Mouse (Mus musculus) E14TG2a.4 (cell line): ENCODE measurements at regions not wholly inside any gene's neighbourhood (a gene's known extent, or its start where the extent isn't known, plus 50 kb on each side); places are given as distances from the start of the nearest gene placed in this dataset.

Experiments
- CTCF ChIP-seq: conservative IDR thresholded peaks from 2 replicates; pipeline ENCODE4 v1.5.1; 2014; ENCODE audit warnings: low read length
- NANOG ChIP-seq: IDR thresholded peaks from 2 replicates; pipeline ENCODE4 v1.6.1; 2014; ENCODE audit warnings: borderline replicate concordance, low read length, mixed read lengths
- POU5F1 ChIP-seq: IDR thresholded peaks from 2 replicates; pipeline ENCODE4 v1.6.1; 2014; ENCODE audit warnings: low read length, borderline replicate concordance

DNA sequence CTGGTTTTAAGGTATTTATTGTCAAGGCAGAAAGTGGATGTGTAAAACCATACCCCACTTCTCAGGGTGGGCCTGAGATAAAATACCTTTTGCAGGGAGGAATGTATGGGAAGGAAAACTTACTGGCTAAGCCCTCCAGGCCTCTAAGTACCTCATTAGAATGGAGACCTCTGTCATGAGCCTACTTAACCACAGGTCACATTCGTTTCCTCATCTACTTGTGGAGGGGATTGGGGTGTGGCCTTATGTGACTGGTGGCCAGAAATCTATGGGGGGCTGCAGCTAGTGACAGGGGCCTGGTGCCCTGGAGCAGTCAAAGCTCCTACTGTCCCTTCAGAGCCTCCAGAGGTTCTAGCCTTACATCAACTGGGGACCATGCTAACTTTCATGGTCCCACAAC lies 1020.0 kb downstream of the Adam6a start:
- TF ChIP-seq CTCF (no peak), POU5F1 (no peak), NANOG (no peak)
